Mouse (Mus musculus) embryonic fibroblast, embryonic 13.5 days (primary cell): ENCODE measurements around the gene Dhx9.
"Not testable (repeated sequence)": the region's sequence is repeated elsewhere in the genome, so short reads cannot be mapped to it uniquely, and the experiment has no call there.

ENCODE experiments used
- CTCF ChIP-seq: IDR thresholded peaks from 2 replicates; pipeline ENCODE4 v1.5.1; 2011; ENCODE audit warnings: mild to moderate bottlenecking, control low read depth, low read length, moderate library complexity, borderline replicate concordance; ENCODE audit not compliant: insufficient read depth
- POLR2A ChIP-seq: IDR thresholded peaks from 2 replicates; pipeline ENCODE4 v1.6.1; 2011; ENCODE audit warnings: low read depth, mild to moderate bottlenecking, control low read depth, low read length, moderate library complexity

- not testable (repeated sequence) for TF ChIP-seq POLR2A, CTCF
Measured at GRCm38 (mm10) chr1:153412663-153413396, 74.6 kb downstream of the Dhx9 start.
